Mouse (Mus musculus): ENCODE results near the gene Prr12.

Gene Prr12

GRCm38 (mm10) chr7:45048923-45049657 is 3.6 kb downstream of the Prr12 start:
- no peak for DNase-seq

GRCm38 (mm10) chr7:45048001-45048890 is 4.4 kb downstream of the Prr12 start:
- DNase-seq: no peak

- DNase-seq: no peak
Measured at GRCm38 (mm10) chr7:45047491-45047890, 5.2 kb downstream of the Prr12 start.

GRCm38 (mm10) chr7:45046853-45047350 is 5.8 kb downstream of the Prr12 start:
- DNase-seq: no peak

- DNase-seq: no peak
Measured at GRCm38 (mm10) chr7:45045741-45046140, 6.9 kb downstream of the Prr12 start.

GRCm38 (mm10) chr7:45043307-45043706 is 9.4 kb downstream of the Prr12 start:
- no peak for DNase-seq

- no peak for DNase-seq
Measured at GRCm38 (mm10) chr7:45040851-45041250, 11.8 kb downstream of the Prr12 start.

GRCm38 (mm10) chr7:45038411-45038810 is 14.3 kb downstream of the Prr12 start:
- DNase-seq: no peak

GRCm38 (mm10) chr7:45037720-45038361 is 14.8 kb downstream of the Prr12 start:
- peak; percentile 64 for DNase-seq

- DNase-seq: no peak
Measured at GRCm38 (mm10) chr7:45036702-45037101, 16.0 kb downstream of the Prr12 start.

GRCm38 (mm10) chr7:45035631-45036030 is 17.1 kb downstream of the Prr12 start:
- peak; percentile 19 for DNase-seq

- no peak for DNase-seq
Measured at GRCm38 (mm10) chr7:45033722-45034359, 18.8 kb downstream of the Prr12 start.

- DNase-seq: no peak
Measured at GRCm38 (mm10) chr7:45030857-45031256, 21.8 kb downstream of the Prr12 start.

- no peak for DNase-seq
Measured at GRCm38 (mm10) chr7:45029995-45030394, 22.7 kb downstream of the Prr12 start.

- DNase-seq: no peak
Measured at GRCm38 (mm10) chr7:45028351-45028750, 24.3 kb downstream of the Prr12 start.

- DNase-seq: no peak
Measured at GRCm38 (mm10) chr7:45027761-45028160, 24.9 kb downstream of the Prr12 start.

GRCm38 (mm10) chr7:45026256-45026655 is 26.4 kb downstream of the Prr12 start:
- DNase-seq: no peak

GRCm38 (mm10) chr7:45025601-45026220 is 27.0 kb downstream of the Prr12 start:
- no peak for DNase-seq

GRCm38 (mm10) chr7:45024281-45025248 is 28.1 kb downstream of the Prr12 start:
- no peak for DNase-seq

- DNase-seq: peak; percentile 35
Measured at GRCm38 (mm10) chr7:45023711-45024110, 29.0 kb downstream of the Prr12 start.

- DNase-seq: no peak
Measured at GRCm38 (mm10) chr7:45020225-45020624, 32.5 kb downstream of the Prr12 start.
